Mouse (Mus musculus): ENCODE measurements around the gene Trpc4ap.

GRCm38 (mm10) chr2:155686572-155686971 lies 5.6 kb downstream of the Trpc4ap start:
- TF ChIP-seq POLR2A (IDR thresholded peaks at IDR 0.05; ENCODE audit: low read depth, low read length) (no peak), CTCF (IDR thresholded peaks at IDR 0.05; ENCODE audit: borderline replicate concordance, insufficient read depth, low read length) (no peak)
